Comparison of ENCODE assay signal across 9 mouse cellular contexts in genomic region chr15:40167276-40168139, GRCm38 (mm10). TPM values are rescaled to one million over a fixed set of nuclear protein-coding genes. Genes with fewer than 3 reads are reported as not detected.
DNase-seq lines count a peak whose midpoint lies in the region; ATAC-seq and TF ChIP-seq lines count a peak whose summit lies in the region.
"Had no signal": no experiment of that assay in that cellular context is flagged by ENCODE, and none has a peak within 500 bp of the region (broad histone marks: within the 10 kb centered on the region; RNA-seq: fewer than 3 reads in every experiment).

No protein-coding gene starts in this region.

- H3K4me1 ChIP-seq in heart, embryonic 13.5 days = peaks cover 21% of the 10 kb centered on the region
- peaks cover 9% of the 10 kb centered on the region for H3K4me1 ChIP-seq in kidney, postnatal 0 days (replicated peaks; ENCODE audit: insufficient read depth, low read length)
- H3K4me1 ChIP-seq in neural tube, embryonic 14.5 days (ENCODE audit: control insufficient read depth, insufficient read depth, low read length) = 0 out of 2 replicates have a peak, but pooled peaks cover 5% of the 10 kb centered on the region

- 54% methylated on average over 26 of the region's 26 CpGs for WGBS in heart, embryonic 13.5 days
- 26% methylated on average over 26 of the region's 26 CpGs for WGBS in kidney, postnatal 0 days
- WGBS in neural tube, embryonic 14.5 days = 62% methylated on average over 26 of the region's 26 CpGs

- peak overlapping the region; percentile 63 for H3K4me2 ChIP-seq in heart, embryonic 13.5 days
- peak overlapping the region; percentile 54 for H3K4me2 ChIP-seq in kidney, postnatal 0 days (ENCODE audit: low read length)
- H3K4me2 ChIP-seq in neural tube, embryonic 14.5 days (ENCODE audit: low read depth, low read length) = peak overlapping the region; percentile 18; the same call in 1 of the 2 replicates

- TF ChIP-seq CTCF in kidney, postnatal 0 days (IDR thresholded peaks at IDR 0.05; ENCODE audit: low read depth) = no peak

- peak; percentile 14 to 74 for DNase-seq in adrenal gland, adult (ENCODE audit: inconsistent age in 2 of 2, low spot score in 1 of 2)
- DNase-seq in adrenal gland, adult 18-20 months (ENCODE audit: low spot score in 2 of 2) = no peak
- peak; percentile 34 for DNase-seq in cerebellum, adult 11-12 months
- peak; percentile 48 for DNase-seq in kidney, postnatal 0 days (ENCODE audit: low spot score)
- no peak for DNase-seq in natural killer cell, adult 2 months (ENCODE audit: low spot score in 2 of 2)
- no peak for DNase-seq in left cerebral cortex, adult 18-20 months (ENCODE audit: low spot score in 2 of 2)

- peak overlapping the region; percentile 58; the same call in 1 of the 2 replicates for H3K27ac ChIP-seq in heart, embryonic 13.5 days (replicated peaks)
- H3K27ac ChIP-seq in kidney, postnatal 0 days = no peak overlapping the region
- no peak overlapping the region for H3K27ac ChIP-seq in neural tube, embryonic 14.5 days (ENCODE audit: low read depth, low read length)

- H3K9ac ChIP-seq in heart, embryonic 13.5 days = peak overlapping the region; percentile 70
- H3K9ac ChIP-seq in kidney, postnatal 0 days (ENCODE audit: low read depth, low read length) = 0 out of 2 replicates have a peak overlapping the region, but pooled peaks have one; percentile 3
- H3K9ac ChIP-seq in neural tube, embryonic 14.5 days (replicated peaks; ENCODE audit: low read depth, low read length) = no peak overlapping the region

- no peak for ATAC-seq in heart, embryonic 13.5 days (ENCODE audit: extremely low read depth, insufficient number of reproducible peaks, low FRiP score, low TSS enrichment)
- ATAC-seq in kidney, postnatal 0 days (replicated peaks; ENCODE audit: low FRiP score, low read depth) = no peak; the same call in 1 of the 2 replicates
- no peak for ATAC-seq in neural tube, embryonic 14.5 days (ENCODE audit: low read depth)

- H3K27me3 ChIP-seq in heart, embryonic 13.5 days (replicated peaks) = no peaks in the 10 kb centered on the region
- H3K27me3 ChIP-seq in kidney, postnatal 0 days (ENCODE audit: insufficient read depth, low read length) = no peaks in the 10 kb centered on the region
- no peaks in the 10 kb centered on the region for H3K27me3 ChIP-seq in neural tube, embryonic 14.5 days (ENCODE audit: control insufficient read depth, insufficient read depth, low read length)

- no peaks in the 10 kb centered on the region for H3K36me3 ChIP-seq in heart, embryonic 13.5 days
- H3K36me3 ChIP-seq in kidney, postnatal 0 days (ENCODE audit: insufficient read depth, low read length) = no peaks in the 10 kb centered on the region
- H3K36me3 ChIP-seq in neural tube, embryonic 14.5 days (ENCODE audit: control insufficient read depth, insufficient read depth, low read length) = no peaks in the 10 kb centered on the region

- no peaks in the 10 kb centered on the region for H3K9me3 ChIP-seq in heart, embryonic 13.5 days
- H3K9me3 ChIP-seq in kidney, postnatal 0 days (replicated peaks; ENCODE audit: low read length) = no peaks in the 10 kb centered on the region
- H3K9me3 ChIP-seq in neural tube, embryonic 14.5 days (ENCODE audit: control insufficient read depth, low read length) = no peaks in the 10 kb centered on the region

- H3K4me3 ChIP-seq in heart, embryonic 13.5 days = peak overlapping the region; percentile 30
- peak overlapping the region; percentile 23; the same call in 1 of the 2 replicates for H3K4me3 ChIP-seq in kidney, postnatal 0 days (replicated peaks; ENCODE audit: low read depth, low read length)
- H3K4me3 ChIP-seq in neural tube, embryonic 14.5 days (ENCODE audit: low read depth, low read length) = no peak overlapping the region

RNA-seq across cellular contexts. Expression of gene 9330182O14Rik, which starts 33.3 kb away (rescaled TPM):
- not detected for total RNA-seq in adrenal gland, adult 18-20 months (2021)
- not detected in 2 replicates for polyA plus RNA-seq in heart, embryonic 13.5 days (2015; fragmentation: Nextera tagmentation; extraction: Ambion mirVana)
- not detected in 2 replicates for polyA plus RNA-seq in kidney, postnatal 0 days (2015; fragmentation: Nextera tagmentation; extraction: Ambion mirVana)
- polyA plus RNA-seq in neural tube, embryonic 14.5 days (2014; fragmentation: Nextera tagmentation; extraction: Ambion mirVana) = not detected in 2 replicates
- not detected for total RNA-seq in left cerebral cortex, adult 18-20 months (2021)
- total RNA-seq: left cerebral cortex, postnatal 25 days had no signal

Comparison
In these comparisons a context has a peak if more than half of its experiments do, and no peak if none do; other contexts are left out.
1. DNase-seq: peak in adrenal gland, adult (2 of 2), cerebellum, adult 11-12 months (single experiment) and kidney, postnatal 0 days (single experiment); none in adrenal gland, adult 18-20 months (0 of 2), natural killer cell, adult 2 months (0 of 2) and left cerebral cortex, adult 18-20 months (0 of 2).
2. Peak in every context shown above with its lines, with median percentiles within 50 percentile points of each other: H3K4me2 ChIP-seq.